Mouse (Mus musculus): ENCODE measurements around the gene Ndc1.

DNA sequence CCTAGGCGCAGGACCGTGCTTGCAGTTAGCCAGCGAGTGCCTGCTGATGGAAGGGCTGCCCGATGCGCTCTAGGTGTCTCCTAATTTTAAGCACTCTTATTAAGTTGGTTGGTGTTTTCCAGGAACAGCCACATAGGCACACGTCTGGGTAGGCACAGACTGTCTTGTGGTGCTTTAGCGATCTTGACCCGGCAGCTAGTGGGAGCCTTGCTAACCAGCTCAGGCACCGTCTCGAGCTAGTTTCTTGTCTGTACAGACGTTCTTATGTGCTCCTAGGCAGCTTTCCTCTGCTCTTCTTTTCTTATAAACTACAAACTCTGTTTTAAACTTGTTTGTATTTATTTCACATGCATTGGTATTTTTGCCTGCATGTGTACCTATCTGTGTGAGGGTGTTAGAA is 76.0 kb downstream of the Ndc1 start:
- TF ChIP-seq POLR2A (IDR thresholded peaks at IDR 0.05; ENCODE audit: borderline replicate concordance, control insufficient read depth, low read depth, low read length), result no peak
- no peak for TF ChIP-seq CTCF (IDR thresholded peaks at IDR 0.05; ENCODE audit: control insufficient read depth, insufficient read depth, low read length)
